Mouse (Mus musculus): ENCODE results near the gene Pigt. TPM values are rescaled to one million over a fixed set of nuclear protein-coding genes. Genes with fewer than 3 reads are reported as not detected.

Pigt gene
- total RNA-seq, 2 experiments from 2014 or later: 133 to 134 TPM

GRCm38 (mm10) chr2:164518266-164519170, 21.2 kb downstream of the Pigt start:
- no peak for DNase-seq (ENCODE audit: low spot score in 2 of 2)

- no peak for DNase-seq (ENCODE audit: low spot score in 2 of 2)
These were observed 21.8 kb downstream of the Pigt start for GRCm38 (mm10) chr2:164519171-164519526.

GRCm38 (mm10) chr2:164520782-164521181, 23.5 kb downstream of the Pigt start:
- peak in 1 of 2 experiments; percentile 33 for DNase-seq (ENCODE audit: low spot score in 2 of 2)

GRCm38 (mm10) chr2:164521841-164522240, 24.5 kb downstream of the Pigt start:
- no peak for DNase-seq (ENCODE audit: low spot score in 2 of 2)

- no peak for DNase-seq (ENCODE audit: low spot score in 2 of 2)
These were observed 25.0 kb downstream of the Pigt start for GRCm38 (mm10) chr2:164522280-164522679.

- no peak for DNase-seq (ENCODE audit: low spot score in 2 of 2)
These were observed 26.0 kb downstream of the Pigt start for GRCm38 (mm10) chr2:164523301-164523773.

GRCm38 (mm10) chr2:164528557-164528956, 31.2 kb downstream of the Pigt start:
- no peak for DNase-seq (ENCODE audit: low spot score in 2 of 2)

- DNase-seq (ENCODE audit: low spot score in 2 of 2): peak in 1 of 2 experiments; percentile 35
These were observed 33.8 kb downstream of the Pigt start for GRCm38 (mm10) chr2:164531169-164531568.

- DNase-seq (ENCODE audit: low spot score in 2 of 2): no peak
These were observed 37.0 kb downstream of the Pigt start for GRCm38 (mm10) chr2:164534315-164534714.

GRCm38 (mm10) chr2:164537003-164537402, 39.7 kb downstream of the Pigt start:
- no peak for DNase-seq (ENCODE audit: low spot score in 2 of 2)

GRCm38 (mm10) chr2:164540652-164541427, 43.5 kb downstream of the Pigt start:
- DNase-seq (ENCODE audit: low spot score in 2 of 2): no peak

GRCm38 (mm10) chr2:164542132-164542531, 44.8 kb downstream of the Pigt start:
- DNase-seq (ENCODE audit: low spot score in 2 of 2): no peak

- DNase-seq (ENCODE audit: low spot score in 2 of 2): no peak
These were observed 45.3 kb downstream of the Pigt start for GRCm38 (mm10) chr2:164542598-164542997.

GRCm38 (mm10) chr2:164543745-164544144, 46.4 kb downstream of the Pigt start:
- DNase-seq (ENCODE audit: low spot score in 2 of 2): no peak

GRCm38 (mm10) chr2:164544454-164545097, 47.3 kb downstream of the Pigt start:
- DNase-seq (ENCODE audit: low spot score in 2 of 2): no peak

GRCm38 (mm10) chr2:164549338-164549737, 52.0 kb downstream of the Pigt start:
- DNase-seq (ENCODE audit: low spot score in 2 of 2): no peak

GRCm38 (mm10) chr2:164549963-164550894, 52.9 kb downstream of the Pigt start:
- no peak for DNase-seq (ENCODE audit: low spot score in 2 of 2)

- DNase-seq (ENCODE audit: low spot score in 2 of 2): no peak
These were observed 53.6 kb downstream of the Pigt start for GRCm38 (mm10) chr2:164550895-164551269.

- DNase-seq (ENCODE audit: low spot score in 2 of 2): no peak
These were observed 54.2 kb downstream of the Pigt start for GRCm38 (mm10) chr2:164551502-164551901.
